In genomic region chr9:62028072-62028471, GRCm38 (mm10) we compare ENCODE assay signal across 27 mouse cellular contexts. TPM values are rescaled to one million over a fixed set of nuclear protein-coding genes. Genes with fewer than 3 reads are reported as not detected.
DNase-seq lines count a peak whose midpoint lies in the region; ATAC-seq and TF ChIP-seq lines count a peak whose summit lies in the region.
"Had no signal": no experiment of that assay in that cellular context is flagged by ENCODE, and none has a peak within 500 bp of the region (broad histone marks: within the 10 kb centered on the region; RNA-seq: fewer than 3 reads in every experiment).

No protein-coding gene starts in this region.

- intact Hi-C loops in left cerebral cortex, adult 2 months (cut with DNase I): no loop called here
- intact Hi-C loops in left cerebral cortex, postnatal 14 days (cut with DNase I): no loop called here

- TF ChIP-seq CTCF in left cerebral cortex, adult 2 months (IDR thresholded peaks at IDR 0.05): peak; percentile 3; the same call in 1 of the 2 replicates

- no peaks in the 10 kb centered on the region for H3K36me3 ChIP-seq in liver, embryonic 12.5 days
- H3K36me3 ChIP-seq: embryonic facial prominence, embryonic 13.5 days; embryonic facial prominence, embryonic 15.5 days; forebrain, embryonic 10.5 days; forebrain, embryonic 12.5 days had no signal

- WGBS in liver, embryonic 12.5 days (ENCODE audit: insufficient replicate concordance): 31% methylated on average over 3 of the region's 3 CpGs

- H3K4me2 ChIP-seq in liver, embryonic 12.5 days: no peak overlapping the region
- H3K4me2 ChIP-seq: embryonic facial prominence, embryonic 13.5 days; embryonic facial prominence, embryonic 15.5 days; forebrain, embryonic 12.5 days had no signal

- H3K9ac ChIP-seq in liver, embryonic 12.5 days: no peak overlapping the region
- H3K9ac ChIP-seq: embryonic facial prominence, embryonic 13.5 days; embryonic facial prominence, embryonic 15.5 days; forebrain, embryonic 12.5 days had no signal

- no peak overlapping the region for H3K27ac ChIP-seq in left cerebral cortex, adult 2 months
- no peak overlapping the region for H3K27ac ChIP-seq in liver, embryonic 12.5 days
- H3K27ac ChIP-seq: embryonic facial prominence, embryonic 13.5 days; embryonic facial prominence, embryonic 15.5 days; forebrain, embryonic 10.5 days; forebrain, embryonic 12.5 days had no signal

- H3K9me3 ChIP-seq in liver, embryonic 12.5 days (replicated peaks): no peaks in the 10 kb centered on the region
- H3K9me3 ChIP-seq: embryonic facial prominence, embryonic 13.5 days; embryonic facial prominence, embryonic 15.5 days; forebrain, embryonic 10.5 days; forebrain, embryonic 12.5 days had no signal

- H3K4me1 ChIP-seq in liver, embryonic 12.5 days: peaks cover 9% of the 10 kb centered on the region; the same call in 1 of the 2 replicates

- no peak for DNase-seq in frontal cortex, postnatal 14 days (ENCODE audit: low spot score in 2 of 2)
- no peak for DNase-seq in left cerebral cortex, adult 2 months (ENCODE audit: extremely low spot score in 1 of 2, low spot score in 2 of 2)
- no peak for DNase-seq in left cerebral cortex, postnatal 14 days (ENCODE audit: low spot score in 2 of 2)
- DNase-seq in right cerebral cortex, adult 18-20 months: peak; percentile 23
- no peak for DNase-seq in right cerebral cortex, adult 2 months (ENCODE audit: low spot score in 2 of 2)
- peak; percentile 43 for DNase-seq in telencephalon, adult 2 months (ENCODE audit: low read depth, low spot score)
- DNase-seq: adrenal gland, adult 2 months; adrenal gland, postnatal 10 days; adrenal gland, postnatal 25 days; B cell, adult 2 months; cerebellum, adult 11 months; cerebellum, adult 18-20 months; cerebellum, adult 8-10 months; cerebellum, adult 9-11 months; cerebellum, postnatal 14 days; cerebellum, postnatal 36 days; embryo, embryonic 11 days had no signal

- no peak overlapping the region for H3K4me3 ChIP-seq in left cerebral cortex, adult 2 months
- no peak overlapping the region for H3K4me3 ChIP-seq in liver, embryonic 12.5 days
- H3K4me3 ChIP-seq: embryonic facial prominence, embryonic 13.5 days; embryonic facial prominence, embryonic 15.5 days; erythroblast, embryonic 14.5 days; forebrain, embryonic 10.5 days; forebrain, embryonic 12.5 days had no signal

- peaks cover 70% of the 10 kb centered on the region for H3K27me3 ChIP-seq in liver, embryonic 12.5 days (replicated peaks)

- peak; percentile 85 for ATAC-seq in frontal cortex, adult (ENCODE audit: low TSS enrichment)
- no peak for ATAC-seq in liver, embryonic 12.5 days
- ATAC-seq: forebrain, embryonic 14.5 days; forebrain, embryonic 16.5 days had no signal

RNA-seq across cellular contexts. Expression of gene Paqr5, which starts 1.4 kb away (rescaled TPM):
- total RNA-seq in left cerebral cortex, adult 2 months (2021): 1 to 10 TPM; 3.6 to 4.1 TPM
- total RNA-seq in left cerebral cortex, postnatal 14 days (2021): 1 to 10 TPM in 1 of 2 experiments, under 1 TPM in 1; 0.80 to 2.3 TPM
- polyA plus RNA-seq in liver, embryonic 12.5 days (2016; fragmentation: Nextera tagmentation; extraction: Ambion mirVana): 0.25 and 0.29 TPM in 2 replicates
- total RNA-seq: MEL had no signal
- polyA plus RNA-seq: erythroblast, embryonic 14.5 days had no signal

Comparison
In these comparisons a context has a peak if more than half of its experiments do, and no peak if none do; other contexts are left out.
1. DNase-seq: peak in right cerebral cortex, adult 18-20 months (single experiment) and telencephalon, adult 2 months (single experiment); none in frontal cortex, postnatal 14 days (0 of 2), left cerebral cortex, adult 2 months (0 of 2), left cerebral cortex, postnatal 14 days (0 of 2) and right cerebral cortex, adult 2 months (0 of 2).